Mouse (Mus musculus): ENCODE data around the gene Pbrm1. TPM values are rescaled to one million over a fixed set of nuclear protein-coding genes. Genes with fewer than 3 reads are reported as not detected.

Gene Pbrm1
- polyA plus RNA-seq (2012; rRNA removed) = 32.1 and 47.0 TPM in 2 replicates

- WGBS = 2% methylated on average over 51 of the region's 53 CpGs
- Histone ChIP-seq H3K4me1 (replicated peaks; ENCODE audit: control insufficient read depth, insufficient read depth, low read length) (peaks cover 8% of the 10 kb centered on the region), H3K4me3 (ENCODE audit: control insufficient read depth, insufficient read depth, low read length) (peak within 1 kb of the TSS; percentile 65), H3K36me3 (ENCODE audit: control insufficient read depth, insufficient read depth, low read length) (peaks cover 23% of the 10 kb centered on the region), H3K27ac (ENCODE audit: control insufficient read depth, insufficient read depth, low read length) (peak within 1 kb of the TSS; percentile 70), H3K27me3 (ENCODE audit: control insufficient read depth, insufficient read depth, low read length) (no peaks in the 10 kb centered on the region)
- peak; percentile 97 for DNase-seq
- 0 out of 2 replicates have a peak, but pooled peaks have one; percentile 51 for TF ChIP-seq CTCF (IDR thresholded peaks at IDR 0.05; ENCODE audit: borderline replicate concordance, control insufficient read depth, extremely low read depth, insufficient read depth, low read length, poor library complexity)
- peak; percentile 85 for TF ChIP-seq POLR2A (IDR thresholded peaks at IDR 0.05; ENCODE audit: control insufficient read depth, extremely low read depth, insufficient read depth, low read length, poor library complexity)
Measured at GRCm38 (mm10) chr14:31018860-31019291, at the start of gene Pbrm1, which contains the start of gene Gnl3. Gene Pbrm1 (plus strand): TSS chr14:31019138. Gene Gnl3 (minus strand): TSS chr14:31019152.

GRCm38 (mm10) chr14:30974204-30974603 is 44.7 kb upstream of the Pbrm1 start:
- no peaks in the 10 kb centered on the region for H3K4me1 ChIP-seq (replicated peaks; ENCODE audit: control insufficient read depth, insufficient read depth, low read length)
- no peak for DNase-seq
- H3K36me3 ChIP-seq (ENCODE audit: control insufficient read depth, insufficient read depth, low read length) = no peaks in the 10 kb centered on the region
- WGBS = 95% methylated on average over 6 of the region's 6 CpGs
- no peak overlapping the region for H3K27ac ChIP-seq (ENCODE audit: control insufficient read depth, insufficient read depth, low read length)
- H3K4me3 ChIP-seq (ENCODE audit: control insufficient read depth, insufficient read depth, low read length) = no peak overlapping the region
- no peaks in the 10 kb centered on the region for H3K27me3 ChIP-seq (ENCODE audit: control insufficient read depth, insufficient read depth, low read length)
- TF ChIP-seq CTCF (IDR thresholded peaks at IDR 0.05; ENCODE audit: borderline replicate concordance, control insufficient read depth, extremely low read depth, insufficient read depth, low read length, poor library complexity) (no peak), POLR2A (IDR thresholded peaks at IDR 0.05; ENCODE audit: control insufficient read depth, extremely low read depth, insufficient read depth, low read length, poor library complexity) (no peak)

GRCm38 (mm10) chr14:30976222-30976621 is 42.7 kb upstream of the Pbrm1 start:
- Histone ChIP-seq H3K4me1 (replicated peaks; ENCODE audit: control insufficient read depth, insufficient read depth, low read length) (no peaks in the 10 kb centered on the region), H3K36me3 (ENCODE audit: control insufficient read depth, insufficient read depth, low read length) (no peaks in the 10 kb centered on the region), H3K4me3 (ENCODE audit: control insufficient read depth, insufficient read depth, low read length) (no peak overlapping the region), H3K27ac (ENCODE audit: control insufficient read depth, insufficient read depth, low read length) (no peak overlapping the region), H3K27me3 (ENCODE audit: control insufficient read depth, insufficient read depth, low read length) (no peaks in the 10 kb centered on the region)
- WGBS = 98% methylated on average over 3 of the region's 3 CpGs
- no peak for TF ChIP-seq POLR2A (IDR thresholded peaks at IDR 0.05; ENCODE audit: control insufficient read depth, extremely low read depth, insufficient read depth, low read length, poor library complexity)
- no peak for TF ChIP-seq CTCF (IDR thresholded peaks at IDR 0.05; ENCODE audit: borderline replicate concordance, control insufficient read depth, extremely low read depth, insufficient read depth, low read length, poor library complexity)
- no peak for DNase-seq

- DNase-seq = no peak
- Histone ChIP-seq H3K4me1 (replicated peaks; ENCODE audit: control insufficient read depth, insufficient read depth, low read length) (no peaks in the 10 kb centered on the region), H3K36me3 (ENCODE audit: control insufficient read depth, insufficient read depth, low read length) (no peaks in the 10 kb centered on the region), H3K27ac (ENCODE audit: control insufficient read depth, insufficient read depth, low read length) (no peak overlapping the region), H3K27me3 (ENCODE audit: control insufficient read depth, insufficient read depth, low read length) (no peaks in the 10 kb centered on the region), H3K4me3 (ENCODE audit: control insufficient read depth, insufficient read depth, low read length) (no peak overlapping the region)
- TF ChIP-seq CTCF (IDR thresholded peaks at IDR 0.05; ENCODE audit: borderline replicate concordance, control insufficient read depth, extremely low read depth, insufficient read depth, low read length, poor library complexity) (no peak), POLR2A (IDR thresholded peaks at IDR 0.05; ENCODE audit: control insufficient read depth, extremely low read depth, insufficient read depth, low read length, poor library complexity) (no peak)
Measured at GRCm38 (mm10) chr14:30996417-30996816, 22.5 kb upstream of the Pbrm1 start.

GRCm38 (mm10) chr14:31000356-31000755 is 18.6 kb upstream of the Pbrm1 start:
- DNase-seq = no peak
- TF ChIP-seq POLR2A (IDR thresholded peaks at IDR 0.05; ENCODE audit: control insufficient read depth, extremely low read depth, insufficient read depth, low read length, poor library complexity) = no peak
- no peak for TF ChIP-seq CTCF (IDR thresholded peaks at IDR 0.05; ENCODE audit: borderline replicate concordance, control insufficient read depth, extremely low read depth, insufficient read depth, low read length, poor library complexity)
- H3K4me1 ChIP-seq (replicated peaks; ENCODE audit: control insufficient read depth, insufficient read depth, low read length) = 0 out of 2 replicates have a peak, but pooled peaks cover 3% of the 10 kb centered on the region
- 61% methylated on average over 10 of the region's 10 CpGs for WGBS
- no peaks in the 10 kb centered on the region for H3K36me3 ChIP-seq (ENCODE audit: control insufficient read depth, insufficient read depth, low read length)
- H3K27ac ChIP-seq (ENCODE audit: control insufficient read depth, insufficient read depth, low read length) = no peak overlapping the region
- H3K4me3 ChIP-seq (ENCODE audit: control insufficient read depth, insufficient read depth, low read length) = no peak overlapping the region
- H3K27me3 ChIP-seq (ENCODE audit: control insufficient read depth, insufficient read depth, low read length) = no peaks in the 10 kb centered on the region

- Histone ChIP-seq H3K27me3 (ENCODE audit: control insufficient read depth, insufficient read depth, low read length) (no peaks in the 10 kb centered on the region), H3K4me3 (ENCODE audit: control insufficient read depth, insufficient read depth, low read length) (peak overlapping the region; percentile 90), H3K36me3 (ENCODE audit: control insufficient read depth, insufficient read depth, low read length) (no peaks in the 10 kb centered on the region), H3K4me1 (replicated peaks; ENCODE audit: control insufficient read depth, insufficient read depth, low read length) (0 out of 2 replicates have a peak, but pooled peaks cover 3% of the 10 kb centered on the region), H3K27ac (ENCODE audit: control insufficient read depth, insufficient read depth, low read length) (peak overlapping the region; percentile 1; the same call in 1 of the 2 replicates)
- TF ChIP-seq CTCF (IDR thresholded peaks at IDR 0.05; ENCODE audit: borderline replicate concordance, control insufficient read depth, extremely low read depth, insufficient read depth, low read length, poor library complexity) (no peak), POLR2A (IDR thresholded peaks at IDR 0.05; ENCODE audit: control insufficient read depth, extremely low read depth, insufficient read depth, low read length, poor library complexity) (no peak)
- WGBS = under 1% methylated on average over 21 of the region's 21 CpGs
- DNase-seq = no peak
Measured at GRCm38 (mm10) chr14:31000816-31001306, 18.1 kb upstream of the Pbrm1 start.
